Mouse (Mus musculus): ENCODE results near the gene Banf1.
"Not testable (repeated sequence)": the region's sequence is repeated elsewhere in the genome, so short reads cannot be mapped to it uniquely, and the experiment has no call there.

The Banf1 gene

GRCm38 (mm10) chr19:5367053-5367359, at the start of gene Banf1:
Banf1 (minus strand) TSS chr19:5367168.
- DNase-seq: no peak

- DNase-seq: no peak
These were observed 47.6 kb upstream of the Banf1 start for GRCm38 (mm10) chr19:5414534-5414957.

GRCm38 (mm10) chr19:5413840-5414239, 46.9 kb upstream of the Banf1 start:
- DNase-seq: no peak

- no peak for DNase-seq
These were observed 45.0 kb upstream of the Banf1 start for GRCm38 (mm10) chr19:5411961-5412360.

- DNase-seq: no peak
These were observed 43.7 kb upstream of the Banf1 start for GRCm38 (mm10) chr19:5410641-5411040.

- DNase-seq: no peak
These were observed 42.1 kb upstream of the Banf1 start for GRCm38 (mm10) chr19:5409068-5409467.

GRCm38 (mm10) chr19:5408057-5409001, 41.4 kb upstream of the Banf1 start:
- DNase-seq: no peak

- peak; percentile 75 for DNase-seq
These were observed 40.2 kb upstream of the Banf1 start for GRCm38 (mm10) chr19:5407133-5407532.

- peak; percentile 76 for DNase-seq
These were observed 39.7 kb upstream of the Banf1 start for GRCm38 (mm10) chr19:5406531-5407126.

GRCm38 (mm10) chr19:5405924-5406323, 39.0 kb upstream of the Banf1 start:
- no peak for DNase-seq

GRCm38 (mm10) chr19:5402293-5402692, 35.3 kb upstream of the Banf1 start, which contains the start of gene Tsga10ip:
Tsga10ip (minus strand) TSS chr19:5402526.
- no peak for DNase-seq

GRCm38 (mm10) chr19:5401073-5401472, 34.1 kb upstream of the Banf1 start:
- not testable (repeated sequence) for DNase-seq

GRCm38 (mm10) chr19:5395371-5395770, 28.4 kb upstream of the Banf1 start:
- no peak for DNase-seq

GRCm38 (mm10) chr19:5394168-5394567, 27.2 kb upstream of the Banf1 start:
- peak; percentile 79 for DNase-seq

GRCm38 (mm10) chr19:5392892-5393291, 25.9 kb upstream of the Banf1 start:
- peak; percentile 74 for DNase-seq

GRCm38 (mm10) chr19:5390416-5390815, 23.4 kb upstream of the Banf1 start:
- no peak for DNase-seq

- peak; percentile 54 for DNase-seq
These were observed 22.7 kb upstream of the Banf1 start for GRCm38 (mm10) chr19:5389647-5390046.

GRCm38 (mm10) chr19:5388588-5389242, 21.7 kb upstream of the Banf1 start, which contains the start of gene Sart1:
Sart1 (minus strand) TSS chr19:5388703.
- peak; percentile 97 for DNase-seq

- peak; percentile 51 for DNase-seq
These were observed 21.1 kb upstream of the Banf1 start for GRCm38 (mm10) chr19:5388011-5388441.

- no peak for DNase-seq
These were observed 17.7 kb upstream of the Banf1 start for GRCm38 (mm10) chr19:5384715-5385114.

- no peak for DNase-seq
These were observed 16.4 kb upstream of the Banf1 start for GRCm38 (mm10) chr19:5383326-5383725.

- DNase-seq: no peak
These were observed 10.5 kb upstream of the Banf1 start for GRCm38 (mm10) chr19:5377446-5377845.

- no peak for DNase-seq
These were observed 7.8 kb upstream of the Banf1 start for GRCm38 (mm10) chr19:5374748-5375147.

- no peak for DNase-seq
These were observed 7.2 kb upstream of the Banf1 start for GRCm38 (mm10) chr19:5374177-5374576.
